Mouse (Mus musculus) midbrain, postnatal 0 days (tissue): ENCODE data around the gene Tubb4b. TPM values are rescaled to one million over a fixed set of nuclear protein-coding genes. Genes with fewer than 3 reads are reported as not detected.

Source experiments
- ATAC-seq: fragments of 200-750 bp; cut with Nextera tagmentation; 2 replicates; pipeline ENCODE4 v1.8.0; 2017; ENCODE audit warnings: moderate number of reproducible peaks, mild to moderate bottlenecking, moderate TSS enrichment, moderate library complexity; ENCODE audit not compliant: low FRiP score
- DNase-seq: peaks from one replicate; pipeline ENCODE4 v3.0.0-alpha.2; 2015; ENCODE audit warnings: low spot score
- H3K27ac ChIP-seq: fragments of 300-500 bp; sonication (generic); 2 replicates; pipeline ENCODE4 v1.5.1; 2014; ENCODE audit warnings: low read depth, mild to moderate bottlenecking, low read length, mixed read lengths
- H3K27me3 ChIP-seq: fragments of 300-500 bp; sonication (generic); 2 replicates; pipeline ENCODE4 v1.6.1; 2014; ENCODE audit warnings: low read length, control low read depth, mixed read lengths; ENCODE audit not compliant: insufficient read depth
- H3K36me3 ChIP-seq: fragments of 300-500 bp; sonication (generic); 2 replicates; pipeline ENCODE4 v1.6.1; 2014; ENCODE audit warnings: low read length, control low read depth, mixed read lengths; ENCODE audit not compliant: insufficient read depth
- H3K4me1 ChIP-seq: fragments of 300-500 bp; sonication (generic); 2 replicates; pipeline ENCODE4 v1.6.1; 2014; ENCODE audit warnings: mild to moderate bottlenecking, control low read depth, antibody characterized with exemption, low read length, mixed read lengths; ENCODE audit not compliant: insufficient read depth
- H3K4me2 ChIP-seq: fragments of 300-500 bp; sonication (generic); 2 replicates; pipeline ENCODE4 v1.6.1; 2014; ENCODE audit warnings: low read depth, mild to moderate bottlenecking, low read length, mixed read lengths; ENCODE audit not compliant: poor library complexity, severe bottlenecking
- H3K4me3 ChIP-seq: fragments of 300-500 bp; sonication (generic); 2 replicates; pipeline ENCODE4 v1.5.1; 2014; ENCODE audit warnings: low read depth, mild to moderate bottlenecking, low read length, moderate library complexity
- H3K9ac ChIP-seq: fragments of 300-500 bp; sonication (generic); replicated peaks from 2 replicates; pipeline ENCODE4 v1.6.1; 2014; ENCODE audit warnings: mild to moderate bottlenecking, low read length, moderate library complexity, mixed read lengths; ENCODE audit not compliant: poor library complexity, severe bottlenecking
- H3K9me3 ChIP-seq: fragments of 300-500 bp; sonication (generic); 2 replicates; pipeline ENCODE4 v1.6.1; 2016; ENCODE audit warnings: low read length, control low read depth
- CTCF ChIP-seq: IDR thresholded peaks from 2 replicates; pipeline ENCODE4 v1.5.1; 2016; ENCODE audit warnings: antibody characterized with exemption, mild to moderate bottlenecking
- WGBS: fragments of 180-500 bp; shearing (Covaris S2); extraction: QIAGEN DNeasy Blood & Tissue Kit; methylation state at CpG from one replicate; pipeline ENCODE4 v1.1.7; 2014; 5-methylcytosine and 5-hydroxymethylcytosine counted together
- polyA plus RNA-seq: library from polyadenylated mRNA; unstranded; fragments of >200 nt; fragmentation: Nextera tagmentation; extraction: Ambion mirVana; gene quantifications from 2 replicates; pipeline ENCODE4 v1.2.1, GENCODE M21; 2015
- total RNA-seq: library from RNA; depleted of rRNA; stranded (reverse); fragments of >200 nt; gene quantifications from 2 replicates; pipeline ENCODE4 v1.2.3, GENCODE M21; 2014

The Tubb4b gene
- total and polyA plus RNA-seq, 2 experiments from 2014 or later = 461 to 625 TPM

DNA sequence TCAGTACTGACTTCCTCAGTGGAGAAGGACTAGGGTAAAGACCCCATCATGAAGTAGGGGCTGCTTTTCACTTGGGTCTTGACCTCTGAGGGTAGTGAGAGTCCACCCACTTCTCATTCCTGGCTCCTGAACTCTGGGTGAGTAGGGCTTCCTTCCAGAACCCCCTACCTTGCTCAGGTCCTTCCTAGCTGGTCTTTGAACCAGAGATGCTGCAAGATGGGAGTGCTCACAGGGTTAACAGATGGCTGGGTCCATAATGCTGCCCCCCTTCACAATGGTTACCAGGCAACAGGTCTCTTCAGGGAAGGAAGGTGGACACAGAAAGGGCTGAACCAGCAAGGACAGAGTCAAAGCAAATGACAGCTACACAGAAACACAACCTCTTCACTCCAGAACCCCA lies 6.1 kb downstream of the Tubb4b start, which contains the start of gene Fam166a:
Gene Fam166a (plus strand): TSS at position 301 of the 400 bp plus-strand sequence.
- Histone ChIP-seq H3K27ac (no peak within 1 kb of the TSS), H3K4me2 (no peak within 1 kb of the TSS), H3K36me3 (peaks cover 6% of the 10 kb centered on the region; the same call in 1 of the 2 replicates), H3K4me3 (no peak within 1 kb of the TSS), H3K4me1 (peaks cover 3% of the 10 kb centered on the region; the same call in 1 of the 2 replicates), H3K9ac (no peak within 1 kb of the TSS), H3K27me3 (no peaks in the 10 kb centered on the region), H3K9me3 (no peaks in the 10 kb centered on the region)
- ATAC-seq (no peak), DNase-seq (no peak)
- TF ChIP-seq CTCF = no peak

DNA sequence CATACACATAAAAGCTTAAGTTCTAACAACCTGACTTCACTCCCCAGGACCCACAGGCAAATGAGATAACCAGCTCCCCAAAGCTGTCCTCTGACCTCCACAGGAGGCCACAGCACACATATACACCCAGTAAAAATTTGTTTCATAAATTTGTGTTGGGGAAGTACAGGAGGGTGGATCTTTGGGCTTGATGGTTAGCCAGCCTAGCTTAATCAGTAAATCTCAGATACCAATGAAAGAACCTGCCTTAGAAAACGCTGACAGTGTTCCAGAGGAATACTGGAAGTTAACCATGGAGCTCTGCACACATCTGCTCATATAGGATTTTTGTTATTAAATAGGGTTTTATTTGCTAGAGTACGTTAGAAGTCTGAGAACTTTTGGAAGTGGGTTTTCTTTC lies 6.8 kb downstream of the Tubb4b start:
- TF ChIP-seq CTCF = no peak
- DNase-seq (no peak), ATAC-seq (no peak)
- no peaks in the 10 kb centered on the region for H3K9me3 ChIP-seq
- H3K27ac ChIP-seq = no peak overlapping the region
- no peaks in the 10 kb centered on the region for H3K27me3 ChIP-seq
- no peak overlapping the region for H3K4me3 ChIP-seq
- no peak overlapping the region for H3K9ac ChIP-seq
- H3K4me2 ChIP-seq = no peak overlapping the region
- 60% methylated on average over 2 of the region's 2 CpGs for WGBS
- peaks cover 6% of the 10 kb centered on the region; the same call in 1 of the 2 replicates for H3K36me3 ChIP-seq
- no peaks in the 10 kb centered on the region for H3K4me1 ChIP-seq

DNA sequence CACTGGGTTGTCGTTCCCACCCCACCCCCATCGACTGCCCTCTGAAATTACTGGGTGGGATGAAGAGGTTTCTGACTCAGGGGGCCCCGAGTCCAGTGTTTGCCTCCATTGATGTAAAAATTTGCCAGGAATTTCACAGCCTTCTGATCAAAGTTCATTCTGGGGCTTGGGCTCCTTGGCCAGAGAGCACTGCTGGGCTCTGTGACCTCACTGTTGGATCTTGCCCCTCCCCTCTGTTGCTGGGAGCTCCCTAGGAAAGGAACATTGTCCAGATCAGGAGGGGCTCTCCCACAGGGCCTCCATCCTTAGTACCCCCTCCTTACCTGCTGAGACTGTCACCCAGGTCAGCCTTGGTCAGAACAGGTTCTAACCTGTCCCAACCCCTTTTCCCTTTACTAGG lies 10.1 kb downstream of the Tubb4b start, which contains the start of gene Stpg3:
Gene Stpg3 (minus strand): TSS at position 194 of the 400 bp plus-strand sequence.
- ATAC-seq = no peak
- Histone ChIP-seq H3K4me1 (peaks cover 12% of the 10 kb centered on the region; the same call in 1 of the 2 replicates), H3K27me3 (no peaks in the 10 kb centered on the region), H3K9me3 (no peaks in the 10 kb centered on the region), H3K27ac (no peak within 1 kb of the TSS), H3K9ac (no peak within 1 kb of the TSS), H3K4me2 (no peak within 1 kb of the TSS), H3K4me3 (no peak within 1 kb of the TSS), H3K36me3 (no peaks in the 10 kb centered on the region)
- 71% methylated on average over 3 of the region's 3 CpGs for WGBS
- DNase-seq = no peak
- no peak for TF ChIP-seq CTCF

DNA sequence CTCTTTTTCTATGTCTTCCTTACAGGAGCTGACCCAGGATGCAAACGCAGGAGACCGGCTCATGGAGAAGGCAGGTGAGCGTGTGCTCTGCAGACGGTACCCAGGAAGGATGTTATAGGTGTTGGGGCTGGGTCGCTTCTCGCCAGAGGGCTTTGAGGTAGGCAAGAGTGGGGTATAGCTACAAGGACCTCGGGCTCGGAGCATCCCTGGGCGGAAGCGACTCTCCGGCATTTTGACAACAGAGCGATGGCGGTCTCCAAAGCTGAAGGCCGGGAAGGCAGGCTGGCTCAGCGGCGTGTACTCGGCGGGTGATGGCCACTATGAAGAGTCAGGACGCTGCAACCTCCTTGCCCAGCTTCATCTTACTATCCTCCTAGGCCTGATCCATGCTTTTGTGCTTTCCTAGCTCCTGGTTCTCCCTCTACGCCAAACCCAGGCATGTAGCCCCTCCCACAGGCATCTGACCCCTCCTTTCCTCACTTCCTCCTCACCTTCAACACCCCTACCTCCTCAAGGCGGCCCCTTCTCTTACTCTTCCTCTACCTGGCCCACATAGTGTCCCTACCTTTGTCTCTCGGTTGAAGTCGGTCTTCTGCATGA lies 11.1 kb downstream of the Tubb4b start:
- Histone ChIP-seq H3K9ac (no peak overlapping the region), H3K4me2 (no peak overlapping the region), H3K4me1 (peaks cover 12% of the 10 kb centered on the region; the same call in 1 of the 2 replicates), H3K27me3 (no peaks in the 10 kb centered on the region), H3K9me3 (no peaks in the 10 kb centered on the region), H3K27ac (no peak overlapping the region), H3K36me3 (no peaks in the 10 kb centered on the region), H3K4me3 (no peak overlapping the region)
- no peak for TF ChIP-seq CTCF
- DNase-seq (no peak), ATAC-seq (no peak)
- 70% methylated on average over 23 of the region's 23 CpGs for WGBS

DNA sequence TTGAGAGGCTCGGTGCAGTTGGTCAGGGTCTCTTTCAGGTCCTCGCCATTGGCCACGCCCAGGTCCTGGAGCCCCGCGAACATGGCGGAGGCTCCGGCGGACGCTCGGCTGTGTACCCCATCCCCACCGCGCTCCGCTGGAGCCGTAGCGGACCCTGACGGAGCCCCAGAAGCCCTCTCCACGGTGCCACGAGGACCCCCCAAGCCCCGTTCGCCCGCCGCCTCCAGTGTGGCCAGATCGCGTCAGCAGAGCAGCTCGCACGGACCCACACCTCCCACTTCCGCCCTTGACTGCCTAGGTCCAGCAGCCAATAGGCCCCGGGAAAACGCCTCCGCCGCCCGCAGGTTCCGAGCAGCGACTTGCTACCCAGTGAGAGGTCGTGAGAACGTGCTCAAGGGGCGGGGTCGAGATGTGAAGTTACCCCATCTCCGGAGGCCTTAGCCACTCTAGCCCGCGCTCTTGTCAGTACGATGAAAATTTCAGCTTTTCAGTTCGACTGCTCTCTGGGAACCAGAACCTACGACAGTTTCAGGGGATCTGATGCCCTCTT lies 13.3 kb downstream of the Tubb4b start, which contains the start of gene Nelfb:
Gene Nelfb (minus strand): TSS at position 369 of the 550 bp plus-strand sequence.
- 0 out of 2 replicates have a peak, but pooled peaks have one; percentile 5 for TF ChIP-seq CTCF
- WGBS = under 1% methylated on average over 44 of the region's 44 CpGs
- Histone ChIP-seq H3K4me2 (peak within 1 kb of the TSS; percentile 86), H3K27me3 (no peaks in the 10 kb centered on the region), H3K9ac (peak within 1 kb of the TSS; percentile 90), H3K36me3 (peaks cover 4% of the 10 kb centered on the region), H3K4me3 (peak within 1 kb of the TSS; percentile 92), H3K27ac (peak within 1 kb of the TSS; percentile 92), H3K4me1 (peaks cover 12% of the 10 kb centered on the region; the same call in 1 of the 2 replicates), H3K9me3 (no peaks in the 10 kb centered on the region)
- peak; percentile 90 for DNase-seq
- peak; percentile 89 for ATAC-seq

DNA sequence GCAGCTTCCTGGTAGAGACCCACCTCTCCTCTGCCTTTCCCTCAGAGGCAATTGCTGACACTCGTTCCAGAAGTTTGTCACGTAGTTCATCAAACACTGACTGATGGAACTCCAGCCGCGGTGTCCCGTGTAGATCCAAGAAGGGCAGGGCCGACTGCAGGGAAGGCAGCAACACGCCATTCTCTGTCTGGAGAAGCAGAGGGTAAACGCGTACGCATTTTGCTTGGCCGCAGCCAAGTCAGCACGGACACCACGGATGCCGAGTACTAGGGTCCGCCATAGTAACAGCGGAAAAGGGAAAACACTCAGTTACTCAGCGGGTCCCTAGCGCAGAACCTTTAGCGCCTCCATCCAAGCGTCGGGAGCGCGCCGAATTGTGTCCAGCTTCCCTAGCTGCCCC lies 13.8 kb downstream of the Tubb4b start:
- Histone ChIP-seq H3K9me3 (no peaks in the 10 kb centered on the region), H3K9ac (peak overlapping the region; percentile 90), H3K27me3 (no peaks in the 10 kb centered on the region), H3K4me1 (peaks cover 12% of the 10 kb centered on the region; the same call in 1 of the 2 replicates), H3K4me3 (peak overlapping the region; percentile 92), H3K4me2 (peak overlapping the region; percentile 86), H3K36me3 (peaks cover 9% of the 10 kb centered on the region), H3K27ac (peak overlapping the region; percentile 92)
- under 1% methylated on average over 24 of the region's 24 CpGs for whole genome bisulfite sequencing
- TF ChIP-seq CTCF = no peak
- DNase-seq (no peak), ATAC-seq (peak; percentile 25; the same call in 1 of the 2 replicates)
